Mouse (Mus musculus) liver, adult (tissue): ENCODE data around the gene Klhl2.

Experiments used
- GATA4 ChIP-seq: IDR thresholded peaks from 2 replicates; pipeline ENCODE4 v1.6.1; 2014; ENCODE audit warnings: mild to moderate bottlenecking, low read length; ENCODE audit not compliant: insufficient replicate concordance

The Klhl2 gene

GRCm38 (mm10) chr8:64711544-64711943 lies 138.3 kb downstream of the Klhl2 start:
- TF ChIP-seq GATA4 = no peak

DNA sequence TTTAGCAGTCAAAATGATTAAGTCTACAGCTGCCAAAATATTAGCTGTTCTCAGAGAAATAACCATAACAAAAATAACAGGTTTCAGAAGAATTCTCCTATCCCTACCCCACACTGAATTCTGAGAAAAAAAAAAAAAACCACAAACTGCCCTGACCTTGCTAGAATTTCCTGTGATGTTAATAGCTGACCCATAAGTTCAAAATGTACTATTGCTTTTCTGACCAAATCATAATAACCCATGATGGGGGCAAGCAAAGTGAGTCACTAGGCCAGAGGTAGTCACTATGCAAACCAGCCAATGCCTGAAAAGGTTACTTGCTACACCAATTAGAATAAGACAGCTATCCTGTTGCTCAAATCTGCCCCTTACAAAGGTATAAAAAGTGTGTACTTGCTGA lies 142.3 kb downstream of the Klhl2 start:
- TF ChIP-seq GATA4 = no peak

GRCm38 (mm10) chr8:64703191-64703590 lies 146.6 kb downstream of the Klhl2 start:
- no peak for TF ChIP-seq GATA4

DNA sequence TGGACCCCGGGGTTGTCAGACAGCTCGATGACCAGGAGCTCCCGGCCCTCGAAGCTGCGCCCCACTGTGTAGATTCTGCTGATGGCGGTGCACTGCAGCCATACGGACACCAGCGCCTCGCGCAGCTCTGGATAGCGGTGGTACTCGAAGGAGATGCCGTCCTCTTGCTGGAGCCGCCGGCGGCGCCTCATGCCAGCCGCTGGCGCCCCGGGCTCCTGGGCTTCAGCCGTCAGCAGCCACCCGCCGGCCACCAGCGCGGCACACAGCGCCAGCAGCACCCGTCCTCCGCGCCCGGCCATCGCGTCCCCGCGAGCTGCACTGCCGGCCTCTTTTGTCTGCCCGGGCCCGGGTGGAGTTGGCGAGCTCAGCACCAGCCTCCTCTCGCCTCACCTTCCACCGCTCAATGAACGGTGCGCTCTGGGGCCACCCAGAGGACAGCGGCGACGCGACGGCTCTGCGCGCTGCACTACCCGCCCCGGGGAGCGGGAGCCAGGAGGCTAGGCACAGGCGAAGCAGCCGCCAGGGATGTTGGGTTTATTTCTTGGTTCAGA lies 157.1 kb downstream of the Klhl2 start, which contains the start of gene Cpe:
Gene Cpe (minus strand): TSS at position 404 of the 551 bp plus-strand sequence.
- no peak for TF ChIP-seq GATA4

DNA sequence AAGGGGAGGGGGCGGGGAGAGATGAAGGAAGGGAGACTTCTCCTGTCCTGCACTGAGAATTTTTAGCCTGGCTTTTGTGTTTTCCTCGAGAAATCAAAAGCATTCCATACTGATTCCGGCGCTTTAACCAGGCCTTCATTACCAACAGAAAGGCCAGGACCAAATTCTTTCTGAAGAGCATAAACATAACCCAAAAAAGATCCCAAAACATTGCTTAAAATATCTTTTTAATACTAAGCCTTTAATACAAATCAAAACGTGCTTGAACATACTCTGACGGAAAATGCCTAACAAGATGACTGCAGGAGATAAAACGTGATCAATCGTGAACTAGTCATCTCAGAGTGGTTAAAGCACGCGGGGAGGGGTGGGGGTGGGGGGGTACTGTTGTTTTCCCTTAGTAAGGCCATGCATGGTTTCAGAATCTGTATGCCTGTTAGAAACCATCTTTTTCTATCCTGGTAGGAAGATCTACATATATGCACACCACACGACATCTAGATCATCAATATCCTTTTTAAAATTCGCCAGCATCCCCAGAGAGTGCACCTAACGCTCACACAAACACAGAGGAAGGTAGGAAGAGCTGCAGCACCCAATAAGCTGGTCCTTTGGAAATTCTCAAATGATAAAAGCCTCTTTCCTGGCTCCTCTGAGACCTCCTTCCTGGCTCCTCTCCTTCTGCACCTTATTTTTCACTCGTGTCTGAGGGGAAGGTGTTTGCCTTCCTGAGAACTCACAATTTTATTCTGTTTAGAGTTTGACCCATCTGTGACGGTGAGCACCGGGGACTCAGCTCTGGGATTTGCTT lies 158.0 kb downstream of the Klhl2 start:
- no peak for TF ChIP-seq GATA4

- no peak for TF ChIP-seq GATA4
Observed at GRCm38 (mm10) chr8:64690845-64691244, 159.0 kb downstream of the Klhl2 start.

DNA sequence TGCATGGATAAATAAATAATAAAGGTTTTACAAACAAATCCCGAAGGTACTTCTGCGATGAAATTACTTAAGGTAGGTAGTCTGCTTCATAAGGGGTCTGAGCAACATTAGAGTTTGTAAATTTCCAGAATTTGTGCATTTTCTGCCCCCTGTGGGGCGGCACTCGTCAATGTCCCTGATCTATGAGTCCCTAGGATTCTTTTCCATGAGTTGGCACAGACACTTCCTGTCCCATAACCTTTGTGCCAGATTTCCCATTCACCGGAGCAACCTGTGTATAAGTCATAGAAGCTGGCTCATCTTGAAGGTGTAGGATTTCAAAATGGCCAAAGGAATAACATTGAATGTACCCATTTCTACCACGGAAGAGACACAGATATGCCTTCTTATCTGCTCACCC lies 159.5 kb downstream of the Klhl2 start:
- TF ChIP-seq GATA4 = no peak
